Mouse (Mus musculus) liver, embryonic 13.5 days (tissue): ENCODE results near the gene Csdc2. TPM values are rescaled to one million over a fixed set of nuclear protein-coding genes. Genes with fewer than 3 reads are reported as not detected.

ENCODE experiments used
- ATAC-seq: fragments of 200-750 bp; cut with Nextera tagmentation; 2 replicates; pipeline ENCODE4 v1.8.0; 2017; ENCODE audit warnings: low read depth, mild to moderate bottlenecking, moderate number of reproducible peaks, moderate library complexity
- DNase-seq: peaks from one replicate; pipeline ENCODE4 v3.0.0; 2022
- H3K27ac ChIP-seq: fragments of 300-500 bp; sonication (generic); 2 replicates; pipeline ENCODE4 v1.5.1; 2015; ENCODE audit warnings: moderate library complexity, mild to moderate bottlenecking, inconsistent platforms
- H3K27me3 ChIP-seq: fragments of 300-500 bp; sonication (generic); 2 replicates; pipeline ENCODE4 v1.6.1; 2015; ENCODE audit warnings: mild to moderate bottlenecking, inconsistent platforms
- H3K36me3 ChIP-seq: fragments of 300-500 bp; sonication (generic); 2 replicates; pipeline ENCODE4 v1.6.1; 2015; ENCODE audit warnings: mild to moderate bottlenecking, inconsistent platforms
- H3K4me1 ChIP-seq: fragments of 300-500 bp; sonication (generic); replicated peaks from 2 replicates; pipeline ENCODE4 v1.6.1; 2015; ENCODE audit warnings: inconsistent platforms
- H3K4me2 ChIP-seq: fragments of 300-500 bp; sonication (generic); 2 replicates; pipeline ENCODE4 v1.6.1; 2015; ENCODE audit warnings: inconsistent platforms, mild to moderate bottlenecking, moderate library complexity
- H3K4me3 ChIP-seq: fragments of 300-500 bp; sonication (generic); replicated peaks from 2 replicates; pipeline ENCODE4 v1.5.1; 2015; ENCODE audit warnings: mild to moderate bottlenecking, inconsistent platforms
- H3K9ac ChIP-seq: fragments of 300-500 bp; sonication (generic); 2 replicates; pipeline ENCODE4 v1.6.1; 2015; ENCODE audit warnings: mild to moderate bottlenecking, inconsistent platforms
- H3K9me3 ChIP-seq: fragments of 300-500 bp; sonication (generic); replicated peaks from 2 replicates; pipeline ENCODE4 v1.6.1; 2016; ENCODE audit warnings: inconsistent platforms
- WGBS: fragments of 180-500 bp; shearing (Covaris S2); methylation state at CpG from one replicate; pipeline ENCODE4 v1.1.7; 2015; ENCODE audit not compliant: insufficient replicate concordance; 5-methylcytosine and 5-hydroxymethylcytosine counted together
- polyA plus RNA-seq: library from polyadenylated mRNA; unstranded; fragments of >200 nt; fragmentation: Nextera tagmentation; extraction: Ambion mirVana; gene quantifications from 2 replicates; pipeline ENCODE4 v1.2.1, GENCODE M21; 2015

Gene Csdc2
- polyA plus RNA-seq, result 1.0 and 1.1 TPM in 2 replicates

GRCm38 (mm10) chr15:81936679-81937078 is at the start of gene Csdc2:
Gene Csdc2 (plus strand): TSS chr15:81936759.
- H3K27ac ChIP-seq, result no peak within 1 kb of the TSS; the same call in 1 of the 2 replicates
- H3K9ac ChIP-seq, result peak within 1 kb of the TSS; percentile 23; the same call in 1 of the 2 replicates

GRCm38 (mm10) chr15:81886795-81887550 is 49.6 kb upstream of the Csdc2 start:
- Histone ChIP-seq H3K9me3 (no peaks in the 10 kb centered on the region), H3K4me2 (no peak overlapping the region), H3K4me1 (peaks cover 61% of the 10 kb centered on the region), H3K9ac (no peak overlapping the region), H3K36me3 (peaks cover 42% of the 10 kb centered on the region), H3K27me3 (no peaks in the 10 kb centered on the region), H3K27ac (no peak overlapping the region), H3K4me3 (no peak overlapping the region)
- ATAC-seq (no peak), DNase-seq (no peak)
- 85% methylated on average over 6 of the region's 6 CpGs for WGBS

More at GRCm38 (mm10) chr15:81936679-81937078, at the start of gene Csdc2:
- 10% methylated on average over 12 of the region's 12 CpGs for WGBS
- no peak for DNase-seq
- Histone ChIP-seq H3K27me3 (peaks cover 27% of the 10 kb centered on the region), H3K4me1 (peaks cover 48% of the 10 kb centered on the region), H3K36me3 (no peaks in the 10 kb centered on the region), H3K4me3 (peak within 1 kb of the TSS; percentile 34), H3K9me3 (no peaks in the 10 kb centered on the region), H3K4me2 (peak within 1 kb of the TSS; percentile 42)
- ATAC-seq, result no peak; the same call in 1 of the 2 replicates

GRCm38 (mm10) chr15:81889175-81889574 is 47.4 kb upstream of the Csdc2 start:
- no peak for ATAC-seq
- peaks cover 58% of the 10 kb centered on the region for H3K36me3 ChIP-seq
- H3K4me1 ChIP-seq, result peaks cover 57% of the 10 kb centered on the region
- peak overlapping the region; percentile 30 for H3K27ac ChIP-seq
- no peaks in the 10 kb centered on the region for H3K27me3 ChIP-seq
- H3K4me3 ChIP-seq, result no peak overlapping the region
- H3K9ac ChIP-seq, result 0 out of 2 replicates have a peak overlapping the region, but pooled peaks have one; percentile 4
- H3K9me3 ChIP-seq, result no peaks in the 10 kb centered on the region
- WGBS, result 84% methylated on average over 7 of the region's 7 CpGs
- DNase-seq, result no peak
- no peak overlapping the region for H3K4me2 ChIP-seq

- Histone ChIP-seq H3K4me3 (no peak overlapping the region), H3K27me3 (no peaks in the 10 kb centered on the region), H3K4me1 (peaks cover 57% of the 10 kb centered on the region), H3K36me3 (peaks cover 72% of the 10 kb centered on the region), H3K9ac (peak overlapping the region; percentile 31), H3K27ac (peak overlapping the region; percentile 94), H3K4me2 (peak overlapping the region; percentile 48), H3K9me3 (no peaks in the 10 kb centered on the region)
- WGBS, result 50% methylated on average over 7 of the region's 7 CpGs
- no peak for DNase-seq
- ATAC-seq, result peak; percentile 57
Observed at GRCm38 (mm10) chr15:81891140-81891802, 45.3 kb upstream of the Csdc2 start.

GRCm38 (mm10) chr15:81891822-81892580 is 44.6 kb upstream of the Csdc2 start:
- Histone ChIP-seq H3K4me1 (peaks cover 63% of the 10 kb centered on the region), H3K4me2 (peak overlapping the region; percentile 48), H3K27ac (peak overlapping the region; percentile 94), H3K27me3 (no peaks in the 10 kb centered on the region), H3K9me3 (no peaks in the 10 kb centered on the region), H3K9ac (peak overlapping the region; percentile 31), H3K4me3 (no peak overlapping the region), H3K36me3 (peaks cover 75% of the 10 kb centered on the region)
- peak; percentile 80 for DNase-seq
- ATAC-seq, result peak; percentile 94
- 58% methylated on average over 8 of the region's 8 CpGs for WGBS

GRCm38 (mm10) chr15:81894002-81894401 is 42.6 kb upstream of the Csdc2 start:
- peak overlapping the region; percentile 94 for H3K27ac ChIP-seq

GRCm38 (mm10) chr15:81896407-81896806 is 40.2 kb upstream of the Csdc2 start:
- Histone ChIP-seq H3K27ac (no peak overlapping the region), H3K36me3 (peaks cover 84% of the 10 kb centered on the region), H3K4me1 (peaks cover 34% of the 10 kb centered on the region), H3K9ac (no peak overlapping the region), H3K27me3 (no peaks in the 10 kb centered on the region), H3K9me3 (no peaks in the 10 kb centered on the region), H3K4me3 (no peak overlapping the region), H3K4me2 (no peak overlapping the region)
- DNase-seq (no peak), ATAC-seq (no peak)
- WGBS, result 86% methylated on average over 2 of the region's 2 CpGs

More at GRCm38 (mm10) chr15:81894002-81894401, 42.6 kb upstream of the Csdc2 start:
- DNase-seq (no peak), ATAC-seq (no peak)
- Histone ChIP-seq H3K9me3 (no peaks in the 10 kb centered on the region), H3K4me3 (no peak overlapping the region), H3K9ac (no peak overlapping the region), H3K4me2 (no peak overlapping the region), H3K4me1 (peaks cover 58% of the 10 kb centered on the region), H3K27me3 (no peaks in the 10 kb centered on the region), H3K36me3 (peaks cover 81% of the 10 kb centered on the region)
- 60% methylated on average over 1 of the region's 1 CpGs for WGBS

GRCm38 (mm10) chr15:81897607-81898285 is 38.8 kb upstream of the Csdc2 start:
- no peak overlapping the region for H3K9ac ChIP-seq
- peaks cover 21% of the 10 kb centered on the region for H3K4me1 ChIP-seq
- no peak overlapping the region for H3K4me2 ChIP-seq
- peaks cover 91% of the 10 kb centered on the region for H3K36me3 ChIP-seq
- H3K9me3 ChIP-seq, result no peaks in the 10 kb centered on the region
- H3K4me3 ChIP-seq, result no peak overlapping the region
- 80% methylated on average over 5 of the region's 5 CpGs for WGBS
- DNase-seq, result no peak
- no peaks in the 10 kb centered on the region for H3K27me3 ChIP-seq
- H3K27ac ChIP-seq, result peak overlapping the region; percentile 65
- no peak; the same call in 1 of the 2 replicates for ATAC-seq

GRCm38 (mm10) chr15:81898751-81899150 is 37.8 kb upstream of the Csdc2 start:
- no peak overlapping the region for H3K4me3 ChIP-seq
- no peak overlapping the region for H3K9ac ChIP-seq
- no peak overlapping the region for H3K4me2 ChIP-seq
- peaks cover 92% of the 10 kb centered on the region for H3K36me3 ChIP-seq
- no peak for ATAC-seq
- 85% methylated on average over 2 of the region's 2 CpGs for WGBS
- H3K9me3 ChIP-seq, result no peaks in the 10 kb centered on the region
- DNase-seq, result no peak
- no peaks in the 10 kb centered on the region for H3K27me3 ChIP-seq
- H3K27ac ChIP-seq, result peak overlapping the region; percentile 65
- H3K4me1 ChIP-seq, result peaks cover 14% of the 10 kb centered on the region

GRCm38 (mm10) chr15:81904939-81905338 is 31.6 kb upstream of the Csdc2 start:
- WGBS, result 22% methylated on average over 2 of the region's 2 CpGs
- H3K9me3 ChIP-seq, result no peaks in the 10 kb centered on the region
- peak; percentile 56 for DNase-seq
- H3K36me3 ChIP-seq, result peaks cover 92% of the 10 kb centered on the region
- peak; percentile 14; the same call in 1 of the 2 replicates for ATAC-seq
- no peak overlapping the region for H3K27ac ChIP-seq
- no peak overlapping the region for H3K4me3 ChIP-seq
- no peaks in the 10 kb centered on the region for H3K27me3 ChIP-seq
- H3K4me2 ChIP-seq, result no peak overlapping the region
- H3K9ac ChIP-seq, result no peak overlapping the region
- no peaks in the 10 kb centered on the region for H3K4me1 ChIP-seq
